Mouse (Mus musculus): Measurements from ENCODE around the gene Klhl3. TPM values are rescaled to one million over a fixed set of nuclear protein-coding genes. Genes with fewer than 3 reads are reported as not detected.

Gene Klhl3
- 0.35 TPM for polyA plus RNA-seq (2021)

DNA sequence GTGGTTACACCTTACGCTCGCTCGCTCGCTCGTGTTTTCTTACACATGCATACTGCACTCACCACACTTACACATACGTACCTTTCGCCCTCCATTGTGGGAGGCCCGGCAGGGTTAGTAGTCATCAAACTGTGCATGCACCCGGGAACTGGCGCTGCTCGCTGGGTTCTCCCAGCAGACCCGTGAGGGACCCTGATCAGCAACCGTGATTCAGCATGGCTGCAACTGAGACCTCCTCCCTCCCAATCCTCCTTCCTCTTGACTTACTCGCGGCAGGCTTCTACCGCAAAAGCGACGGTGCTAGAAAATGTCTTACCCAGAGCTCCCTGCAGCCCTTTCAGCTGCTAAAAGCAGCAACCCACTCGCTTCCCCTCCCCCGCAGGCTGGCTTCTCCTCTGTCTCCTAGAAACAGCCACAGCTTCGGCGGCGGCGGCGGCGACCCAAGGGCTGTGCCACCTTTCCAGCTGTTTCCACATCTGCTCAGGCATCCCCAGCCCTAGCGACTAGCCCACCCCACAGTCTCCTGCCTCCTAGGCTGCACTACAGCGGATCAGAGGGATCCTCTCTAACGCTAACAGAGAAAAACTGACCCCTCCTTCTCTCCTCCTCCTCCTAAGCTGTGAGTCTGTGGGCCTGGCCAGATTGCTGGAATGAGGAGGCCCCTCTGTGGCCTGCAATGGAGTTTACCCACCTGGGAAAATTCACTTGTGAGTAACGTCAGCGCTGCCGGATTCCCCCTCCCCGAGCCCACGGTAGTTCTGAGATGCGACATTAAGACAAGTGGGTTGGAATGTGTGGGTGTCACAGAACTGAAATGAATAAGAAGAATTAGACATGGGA lies at the start of gene Klhl3:
TSS of gene Klhl3 (minus strand) at position 532 of the 840 bp plus-strand sequence.
- ATAC-seq (no peak), DNase-seq (ENCODE audit: low read depth, low spot score) (no peak)
- ChIA-PET CTCF (no interaction called here), POLR2A (no interaction called here)
- no peak for TF ChIP-seq CTCF (IDR thresholded peaks at IDR 0.05)
- no peaks in the 10 kb centered on the region for H3K27me3 ChIP-seq
- in situ Hi-C loops (cut with MboI; ENCODE audit: low pct_unique_long_range_greater_than_20kb): loop anchor here (10.0 kb wide), 1 partner anchor 108 kb away; no protein-coding TSS in a partner anchor

DNA sequence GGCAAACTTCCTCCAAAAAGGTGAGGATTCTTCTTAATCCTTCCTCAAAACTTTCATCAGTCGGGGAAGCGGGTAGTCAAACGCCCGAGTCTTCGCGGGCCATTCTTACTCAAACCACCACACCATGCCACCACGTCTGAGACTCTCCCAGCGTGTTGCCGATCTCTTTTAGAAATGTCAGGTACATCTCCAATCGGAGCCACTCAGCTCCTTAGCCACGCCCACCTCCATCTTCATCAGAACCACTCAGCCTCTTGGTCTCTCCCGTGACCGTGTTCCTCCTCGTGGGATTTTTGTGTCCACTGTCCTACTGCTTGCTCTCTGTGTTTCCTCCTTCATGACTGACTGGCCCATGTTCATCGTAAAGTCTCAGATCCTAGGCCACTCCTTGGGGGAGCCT lies 47.4 kb upstream of the Klhl3 start:
- POLR2A ChIA-PET: interaction anchor here (0.7 kb wide), 1 partner anchor 12 kb away, joined by 3 read pairs; no protein-coding TSS in a partner anchor
- no peaks in the 10 kb centered on the region for H3K27me3 ChIP-seq
- CTCF ChIA-PET: no interaction called here
- in situ Hi-C loops (cut with MboI; ENCODE audit: low pct_unique_long_range_greater_than_20kb): no loop called here
- ATAC-seq (no peak), DNase-seq (ENCODE audit: low read depth, low spot score) (no peak)
- no peak for TF ChIP-seq CTCF (IDR thresholded peaks at IDR 0.05)

DNA sequence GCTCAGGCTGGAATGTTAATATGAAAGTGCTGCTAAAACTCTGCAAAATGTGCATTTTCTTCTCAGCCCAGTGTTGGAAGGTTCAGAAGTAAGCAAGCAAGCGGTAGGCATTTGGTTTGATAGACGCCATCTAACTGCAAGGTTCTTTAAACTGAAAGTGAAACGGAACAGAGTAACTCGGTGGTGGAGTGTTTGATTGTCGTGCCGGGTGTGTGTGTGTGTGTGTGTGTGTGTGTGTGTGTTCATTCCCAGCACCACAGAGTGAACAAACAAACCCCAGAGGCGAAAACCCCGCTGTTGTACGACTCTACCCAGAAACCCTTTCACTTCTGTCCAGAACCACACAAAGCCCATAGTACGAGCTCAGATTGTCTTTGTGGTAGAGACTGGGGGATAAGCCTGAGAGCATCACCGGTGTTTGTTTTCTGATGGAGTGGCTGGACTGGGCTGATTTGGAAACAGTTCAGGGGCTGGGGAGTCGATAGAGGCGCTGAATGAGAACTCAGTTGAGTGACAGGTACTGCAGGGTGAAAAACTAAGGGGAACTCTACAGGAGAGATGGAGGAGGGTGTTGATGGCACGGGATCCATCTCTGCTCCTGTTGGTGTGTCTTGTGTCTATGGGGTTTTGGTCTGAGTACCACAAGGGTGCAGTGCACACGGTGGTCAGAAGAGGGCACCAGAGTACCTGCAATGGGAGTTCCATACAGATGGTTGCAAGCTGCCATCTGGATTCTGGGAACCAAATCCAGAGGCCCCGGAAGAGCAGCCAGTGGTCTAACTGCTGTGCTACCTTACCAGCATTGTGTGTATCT lies 44.9 kb upstream of the Klhl3 start:
- no peak for TF ChIP-seq CTCF (IDR thresholded peaks at IDR 0.05)
- ChIA-PET POLR2A (interaction anchor here (1.1 kb wide), 2 partner anchors 26 to 33 kb away, joined by 3 to 4 read pairs; no protein-coding TSS in a partner anchor), CTCF (interaction anchor here (0.6 to 2.3 kb wide), 10 partner anchors 9 to 431 kb away, joined by 3 to 9 read pairs (median 4); no protein-coding TSS in a partner anchor)
- DNase-seq (ENCODE audit: low read depth, low spot score): peak; percentile 56
- H3K27me3 ChIP-seq: no peaks in the 10 kb centered on the region
- ATAC-seq: peak; percentile 86
- in situ Hi-C loops (cut with MboI; ENCODE audit: low pct_unique_long_range_greater_than_20kb): loop anchor here (10.0 kb wide), 2 partner anchors 226 to 386 kb away; partner anchors contain the start of gene 2210016F16Rik

DNA sequence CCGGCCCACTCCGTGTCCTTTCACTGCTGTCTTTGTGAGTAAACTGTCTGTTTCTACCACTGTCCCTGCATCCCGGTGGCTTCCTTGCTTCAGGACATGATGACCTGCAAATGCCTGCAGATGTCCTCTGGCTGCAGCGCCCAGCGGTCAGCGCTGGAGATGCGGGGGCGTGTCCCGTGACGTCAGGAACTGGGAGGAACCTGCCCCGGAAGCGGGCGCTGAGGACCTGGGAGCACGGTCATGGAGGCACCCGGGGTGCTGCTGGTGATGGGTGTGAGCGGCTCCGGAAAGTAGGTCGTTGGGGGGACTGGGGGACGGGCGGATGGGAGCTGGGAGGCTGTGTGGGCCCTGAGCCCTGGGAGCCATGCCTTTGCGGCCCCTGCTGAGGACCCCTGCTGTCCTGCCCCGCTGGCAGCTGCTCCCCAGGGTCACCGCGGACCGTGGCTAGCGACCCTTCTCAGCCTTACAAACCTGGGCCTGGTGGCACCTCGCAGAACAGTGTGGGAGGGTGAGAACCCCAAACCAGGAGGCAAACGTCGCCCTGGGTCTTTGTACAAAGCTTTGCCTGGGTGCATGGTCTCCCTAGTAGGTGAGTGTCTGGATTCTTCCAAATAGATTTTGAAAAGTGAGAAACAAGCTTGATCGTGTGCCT lies 44.2 kb upstream of the Klhl3 start, which contains the start of gene Idnk:
TSS of gene Idnk (plus strand) at position 203 of the 652 bp plus-strand sequence.
- in situ Hi-C loops (cut with MboI; ENCODE audit: low pct_unique_long_range_greater_than_20kb): loop anchor here (10.0 kb wide), 2 partner anchors 227 to 387 kb away; partner anchors contain the start of gene 2210016F16Rik
- DNase-seq (ENCODE audit: low read depth, low spot score) (no peak), ATAC-seq (peak; percentile 89)
- no peaks in the 10 kb centered on the region for H3K27me3 ChIP-seq
- no peak for TF ChIP-seq CTCF (IDR thresholded peaks at IDR 0.05)
- POLR2A ChIA-PET: interaction anchor here (1.1 kb wide), 1 partner anchor 25 kb away, joined by 3 read pairs; no protein-coding TSS in a partner anchor
- CTCF ChIA-PET: interaction anchor here (1.0 to 2.3 kb wide), 5 partner anchors 9 to 432 kb away, joined by 3 to 9 read pairs (median 4); no protein-coding TSS in a partner anchor

DNA sequence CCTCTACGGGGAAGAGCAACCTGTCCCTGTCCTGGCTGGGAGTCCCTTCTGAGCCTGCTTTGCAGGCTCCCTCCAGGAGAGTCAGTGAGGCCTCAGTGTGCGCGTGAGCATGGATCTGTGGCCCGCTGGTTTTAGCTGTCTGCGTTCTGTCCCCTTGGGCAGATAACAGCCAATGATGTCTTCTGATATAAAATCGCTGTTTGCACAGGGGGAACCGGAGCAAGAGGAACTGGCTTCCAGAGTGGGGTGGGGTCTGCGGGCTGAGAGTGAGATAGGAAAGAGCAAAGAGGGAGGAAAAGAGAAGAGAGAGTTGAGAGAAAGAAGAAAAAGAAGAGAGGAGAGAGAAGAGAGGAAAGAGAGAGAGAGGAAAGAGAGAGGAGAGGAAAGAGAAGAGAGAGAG lies 43.6 kb upstream of the Klhl3 start:
- CTCF ChIA-PET: interaction anchor here (1.5 kb wide), 1 partner anchor 31 kb away, joined by 4 read pairs; no protein-coding TSS in a partner anchor
- no peak for DNase-seq (ENCODE audit: low read depth, low spot score)
- H3K27me3 ChIP-seq: no peaks in the 10 kb centered on the region
- in situ Hi-C loops (cut with MboI; ENCODE audit: low pct_unique_long_range_greater_than_20kb): loop anchor here (10.0 kb wide), 2 partner anchors 228 to 388 kb away; partner anchors contain the start of gene 2210016F16Rik
- POLR2A ChIA-PET: no interaction called here
- no peak for TF ChIP-seq CTCF (IDR thresholded peaks at IDR 0.05)
- ATAC-seq: no peak

DNA sequence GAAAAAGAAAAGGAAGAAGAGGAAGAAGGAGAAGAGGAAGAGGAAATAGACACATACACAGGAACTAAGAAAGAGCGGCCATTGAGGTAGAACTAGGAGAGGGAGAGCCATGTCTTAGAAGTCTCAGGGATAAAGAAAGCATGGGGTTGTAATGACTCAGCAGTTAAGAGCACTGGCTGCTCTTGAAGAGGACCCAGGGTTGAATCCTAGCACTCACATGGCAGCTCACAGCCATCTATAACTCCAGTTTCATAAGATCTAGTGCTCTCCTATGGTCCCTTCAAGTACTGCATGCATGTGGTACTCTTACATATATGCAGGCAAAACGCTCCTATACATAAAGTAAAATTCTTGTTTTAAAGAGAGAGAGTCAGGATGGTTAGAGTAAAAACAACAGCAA lies 42.6 kb upstream of the Klhl3 start:
- TF ChIP-seq CTCF (IDR thresholded peaks at IDR 0.05): no peak
- no peaks in the 10 kb centered on the region for H3K27me3 ChIP-seq
- in situ Hi-C loops (cut with MboI; ENCODE audit: low pct_unique_long_range_greater_than_20kb): loop anchor here (10.0 kb wide), 2 partner anchors 229 to 389 kb away; partner anchors contain the start of gene 2210016F16Rik
- CTCF ChIA-PET: interaction anchor here (1.1 kb wide), 1 partner anchor 141 kb away, joined by 3 read pairs; no protein-coding TSS in a partner anchor
- ATAC-seq (no peak), DNase-seq (ENCODE audit: low read depth, low spot score) (no peak)
- POLR2A ChIA-PET: no interaction called here

DNA sequence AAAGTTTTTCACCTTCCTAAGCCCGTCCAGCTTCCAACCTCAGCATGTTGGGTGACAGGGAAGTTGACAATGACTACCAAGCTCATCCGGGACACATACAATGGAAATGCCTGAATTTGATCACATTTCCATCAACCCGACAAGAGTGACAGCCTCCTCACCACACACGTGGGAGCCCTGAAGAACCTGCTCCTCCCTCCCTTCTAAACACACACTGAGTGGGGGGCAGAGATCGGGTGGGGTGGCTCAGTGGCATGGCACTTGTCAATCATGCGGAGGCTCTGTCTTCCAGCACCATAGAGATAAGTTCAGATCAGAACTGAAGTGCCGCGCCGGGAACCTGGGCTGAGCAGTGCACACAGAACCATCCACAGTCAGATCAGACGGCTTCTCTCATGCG lies 37.0 kb upstream of the Klhl3 start:
- in situ Hi-C loops (cut with MboI; ENCODE audit: low pct_unique_long_range_greater_than_20kb): loop anchor here (10.0 kb wide), 2 partner anchors 234 to 394 kb away; partner anchors contain the start of gene 2210016F16Rik
- ChIA-PET CTCF (no interaction called here), POLR2A (interaction anchor here (0.6 kb wide), 1 partner anchor 24 kb away, joined by 5 read pairs; no protein-coding TSS in a partner anchor)
- DNase-seq (ENCODE audit: low read depth, low spot score) (no peak), ATAC-seq (no peak)
- TF ChIP-seq CTCF (IDR thresholded peaks at IDR 0.05): no peak
- H3K27me3 ChIP-seq: no peaks in the 10 kb centered on the region

DNA sequence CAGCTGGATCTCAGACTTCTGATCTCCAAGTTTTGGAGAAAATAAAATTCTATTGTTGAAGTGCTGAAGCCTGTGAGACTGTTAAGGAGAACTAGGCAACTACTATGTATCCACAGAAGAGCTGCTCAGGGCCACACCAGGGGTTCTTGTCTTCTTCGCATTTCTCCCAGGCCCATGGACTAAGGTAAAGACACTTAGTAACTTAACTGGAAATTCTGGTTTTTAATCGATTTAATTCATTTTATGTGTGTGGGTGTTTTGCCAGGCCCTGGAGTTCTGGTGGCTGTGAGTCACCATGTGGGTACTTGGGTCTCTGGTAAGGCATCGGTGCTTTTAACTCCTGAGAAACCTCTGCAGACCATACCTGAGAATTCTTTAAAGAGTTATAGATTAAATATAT lies 36.2 kb upstream of the Klhl3 start:
- H3K27me3 ChIP-seq: no peaks in the 10 kb centered on the region
- ChIA-PET POLR2A (interaction anchor here (1.0 to 1.8 kb wide), 2 partner anchors 11 to 22 kb away, joined by 3 to 4 read pairs; no protein-coding TSS in a partner anchor), CTCF (interaction anchor here (0.7 to 1.8 kb wide), 15 partner anchors 9 to 440 kb away, joined by 3 to 17 read pairs (median 5); partner anchors contain the start of gene Hnrnpa0)
- ATAC-seq: peak; percentile 14
- no peak for DNase-seq (ENCODE audit: low read depth, low spot score)
- in situ Hi-C loops (cut with MboI; ENCODE audit: low pct_unique_long_range_greater_than_20kb): loop anchor here (10.0 kb wide), 2 partner anchors 235 to 395 kb away; partner anchors contain the start of gene 2210016F16Rik
- TF ChIP-seq CTCF (IDR thresholded peaks at IDR 0.05): no peak

DNA sequence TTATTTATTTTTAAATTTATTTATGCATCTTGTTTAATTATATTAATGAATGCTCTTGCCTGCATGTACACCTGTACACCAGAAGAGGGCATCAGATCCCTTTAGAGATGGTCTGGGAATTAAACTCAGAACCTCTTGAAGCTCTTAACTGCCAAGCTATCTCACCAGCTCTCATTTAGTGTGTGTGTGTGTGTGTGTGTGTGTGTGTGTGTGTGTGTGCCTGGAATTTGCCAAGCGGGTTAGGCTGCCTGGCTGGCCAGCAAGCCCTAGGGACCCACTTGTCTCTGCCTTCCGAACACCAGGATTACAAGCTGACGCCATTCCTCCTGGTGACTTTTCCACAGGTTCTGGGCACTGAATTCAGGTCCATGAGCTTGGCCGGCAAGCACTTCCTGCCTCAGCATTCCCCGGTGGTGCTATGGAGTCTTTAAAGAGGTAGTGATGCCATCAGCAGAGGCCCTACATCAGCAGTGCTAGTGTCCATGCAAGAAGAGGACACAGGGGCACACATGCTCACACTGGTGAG lies 35.7 kb upstream of the Klhl3 start:
- DNase-seq (ENCODE audit: low read depth, low spot score): no peak
- ChIA-PET CTCF (interaction anchor here (0.7 to 1.8 kb wide), 17 partner anchors 10 to 441 kb away, joined by 3 to 17 read pairs (median 5); partner anchors contain the start of gene Hnrnpa0), POLR2A (interaction anchor here (0.9 to 1.8 kb wide), 3 partner anchors 10 to 22 kb away, joined by 3 to 4 read pairs (median 3); no protein-coding TSS in a partner anchor)
- TF ChIP-seq CTCF (IDR thresholded peaks at IDR 0.05): peak; percentile 70
- in situ Hi-C loops (cut with MboI; ENCODE audit: low pct_unique_long_range_greater_than_20kb): no loop called here
- H3K27me3 ChIP-seq: no peaks in the 10 kb centered on the region
- peak; percentile 39 for ATAC-seq
